Mouse (Mus musculus): ENCODE data around the gene Arl9.

DNA sequence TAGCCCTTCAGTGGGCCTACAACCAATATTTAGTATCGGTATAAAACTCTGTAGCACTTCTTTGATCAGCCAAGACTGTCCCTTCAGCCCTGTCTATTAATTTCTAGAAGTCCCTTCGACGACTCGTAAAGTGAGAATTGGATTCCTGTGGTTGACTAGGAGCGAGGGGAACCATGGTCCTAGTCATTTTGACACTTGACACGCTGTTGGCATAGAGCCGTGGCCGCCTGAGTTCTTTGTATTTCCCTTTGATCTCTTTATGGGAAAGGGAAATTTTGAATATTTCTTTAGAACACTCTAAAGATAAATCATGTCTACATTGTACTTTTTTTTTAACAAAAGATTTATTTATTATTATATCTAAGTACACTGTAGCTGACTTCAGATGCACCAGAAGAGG, 28.1 kb upstream of the Arl9 start:
- TF ChIP-seq CTCF (IDR thresholded peaks at IDR 0.05; ENCODE audit: insufficient read depth, low read depth, low read length) (no peak), POLR2A (IDR thresholded peaks at IDR 0.05; ENCODE audit: insufficient read depth, low read depth, low read length) (no peak)

Data from olfactory bulb, adult 2 months (tissue).